Mouse (Mus musculus): ENCODE results near the gene Ddx6. TPM values are rescaled to one million over a fixed set of nuclear protein-coding genes. Genes with fewer than 3 reads are reported as not detected.

Gene Ddx6
- polyA plus RNA-seq, 1 experiment = 10.8 TPM

- DNase-seq (ENCODE audit: low read depth, low spot score) = no peak
- 90% methylated on average over 2 of the region's 2 CpGs for WGBS
Measured at GRCm38 (mm10) chr9:44678288-44678871, 73.7 kb downstream of the Ddx6 start.

GRCm38 (mm10) chr9:44679565-44679964 is 74.9 kb downstream of the Ddx6 start:
- WGBS = 33% methylated on average over 5 of the region's 5 CpGs
- DNase-seq (ENCODE audit: low read depth, low spot score) = no peak

- DNase-seq (ENCODE audit: low read depth, low spot score) = no peak
- 87% methylated on average over 8 of the region's 8 CpGs for WGBS
Measured at GRCm38 (mm10) chr9:44683046-44683445, 78.4 kb downstream of the Ddx6 start.

GRCm38 (mm10) chr9:44685346-44686330 is 80.9 kb downstream of the Ddx6 start:
- WGBS = 34% methylated on average over 14 of the region's 14 CpGs
- no peak for DNase-seq (ENCODE audit: low read depth, low spot score)

- no peak for DNase-seq (ENCODE audit: low read depth, low spot score)
- WGBS = 78% methylated on average over 5 of the region's 5 CpGs
Measured at GRCm38 (mm10) chr9:44686638-44687037, 81.9 kb downstream of the Ddx6 start.

- no peak for DNase-seq (ENCODE audit: low read depth, low spot score)
- WGBS = 87% methylated on average over 9 of the region's 9 CpGs
Measured at GRCm38 (mm10) chr9:44688013-44688412, 83.3 kb downstream of the Ddx6 start.

Other genes with a start within 250 kb of the Ddx6 start
- gene Vps11, start 243.2 kb upstream of the Ddx6 start, polyA plus RNA-seq (2012; rRNA removed) = 22.8 and 25.8 TPM in 2 replicates
- 82.2 and 92.0 TPM in 2 replicates for gene Hyou1, start 225.4 kb upstream of the Ddx6 start, polyA plus RNA-seq (2012; rRNA removed)
- gene Slc37a4, start 208.0 kb upstream of the Ddx6 start, polyA plus RNA-seq (2012; rRNA removed) = 48.9 and 60.6 TPM in 2 replicates
- 281 and 376 TPM in 2 replicates for gene Rps25, start 197.8 kb upstream of the Ddx6 start, polyA plus RNA-seq (2012; rRNA removed)
- 61.2 and 67.8 TPM in 2 replicates for gene Trappc4, start 197.3 kb upstream of the Ddx6 start, polyA plus RNA-seq (2012; rRNA removed)
- 18.0 and 30.4 TPM in 2 replicates for gene Ccdc84, start 186.3 kb upstream of the Ddx6 start, polyA plus RNA-seq (2012; rRNA removed)
- not detected in 2 replicates for gene Foxr1, start 163.8 kb upstream of the Ddx6 start, polyA plus RNA-seq (2012; rRNA removed)
- not detected in 2 replicates for gene Upk2, start 149.9 kb upstream of the Ddx6 start, polyA plus RNA-seq (2012; rRNA removed)
- 10.0 and 13.4 TPM in 2 replicates for gene Bcl9l, start 122.1 kb upstream of the Ddx6 start, polyA plus RNA-seq (2012; rRNA removed)
- 8.9 and 10.7 TPM in 2 replicates for gene Cxcr5, start 43.0 kb upstream of the Ddx6 start, polyA plus RNA-seq (2012; rRNA removed)
- gene Treh, start 68.3 kb downstream of the Ddx6 start, polyA plus RNA-seq (2012; rRNA removed) = 24.4 and 96.0 TPM in 2 replicates
- gene Phldb1, start 130.3 kb downstream of the Ddx6 start, polyA plus RNA-seq (2012; rRNA removed) = 33.9 and 37.0 TPM in 2 replicates
- gene Arcn1, start 163.0 kb downstream of the Ddx6 start, polyA plus RNA-seq (2012; rRNA removed) = 57.8 and 73.6 TPM in 2 replicates
- gene Ift46, start 163.0 kb downstream of the Ddx6 start, polyA plus RNA-seq (2012; rRNA removed) = 34.8 and 43.1 TPM in 2 replicates
- gene Tmem25, start 194.4 kb downstream of the Ddx6 start, polyA plus RNA-seq (2012; rRNA removed) = 8.2 TPM in 2 replicates
- gene Ttc36, start 198.2 kb downstream of the Ddx6 start, polyA plus RNA-seq (2012; rRNA removed) = 6.9 and 11.8 TPM in 2 replicates

Measured in large intestine, adult 2 months (tissue).